Mouse (Mus musculus) kidney, adult 2 months (tissue): ENCODE measurements around the gene Fgr. TPM values are rescaled to one million over a fixed set of nuclear protein-coding genes. Genes with fewer than 3 reads are reported as not detected.

ENCODE experiments used
- DNase-seq: peaks from one replicate; pipeline ENCODE4 v3.0.0; 2021
- H3K27ac ChIP-seq: fragments of 200-500 bp; 2 replicates; pipeline ENCODE4 v1.5.1; 2012; ENCODE audit warnings: low read depth, low read length, control low read depth, inconsistent platforms; ENCODE audit not compliant: insufficient read depth
- H3K27me3 ChIP-seq: fragments of 200-500 bp; replicated peaks from 2 replicates; pipeline ENCODE4 v1.6.1; 2012; ENCODE audit warnings: mild to moderate bottlenecking, moderate library complexity, low read length, inconsistent platforms; ENCODE audit not compliant: control insufficient read depth, insufficient read depth
- H3K36me3 ChIP-seq: fragments of 200-500 bp; 2 replicates; pipeline ENCODE4 v1.6.1; 2012; ENCODE audit warnings: mild to moderate bottlenecking, moderate library complexity, low read length, inconsistent platforms; ENCODE audit not compliant: control insufficient read depth, insufficient read depth
- H3K4me1 ChIP-seq: fragments of 200-500 bp; 2 replicates; pipeline ENCODE4 v1.6.1; 2011; ENCODE audit warnings: low read length; ENCODE audit not compliant: control insufficient read depth, insufficient read depth
- H3K4me3 ChIP-seq: fragments of 200-500 bp; 2 replicates; pipeline ENCODE4 v1.5.1; 2011; ENCODE audit warnings: mild to moderate bottlenecking, low read depth, low read length, control low read depth; ENCODE audit not compliant: insufficient read depth
- CTCF ChIP-seq: fragments of 200-500 bp; conservative IDR thresholded peaks from 2 replicates; pipeline ENCODE4 v1.5.1; 2011; ENCODE audit warnings: low read depth, mild to moderate bottlenecking, control low read depth, low read length, moderate library complexity, mixed read lengths; ENCODE audit not compliant: insufficient read depth, insufficient read length
- POLR2A ChIP-seq: fragments of 200-500 bp; IDR thresholded peaks from one replicate; pipeline ENCODE4 v1.6.1; 2011; ENCODE audit warnings: low read depth, low read length, control low read depth
- WGBS: fragments of 180-500 bp; shearing (Covaris S2); methylation state at CpG from one replicate; pipeline ENCODE4 v1.1.7; 2018; 5-methylcytosine and 5-hydroxymethylcytosine counted together
- polyA plus RNA-seq: library from polyadenylated mRNA; depleted of rRNA; stranded (reverse); fragments of >200 nt; gene quantifications from 2 replicates; pipeline ENCODE4 v1.2.3, GENCODE M21; 2012

Gene Fgr
- polyA plus RNA-seq, 1 experiment: 2.5 TPM

GRCm38 (mm10) chr4:132941012-132941729 is 32.7 kb upstream of the Fgr start:
- TF ChIP-seq POLR2A (no peak), CTCF (no peak)
- no peaks in the 10 kb centered on the region for H3K27me3 ChIP-seq
- no peak for DNase-seq
- H3K27ac ChIP-seq: no peak overlapping the region
- peaks cover 5% of the 10 kb centered on the region for H3K4me1 ChIP-seq
- whole genome bisulfite sequencing: 70% methylated on average over 23 of the region's 23 CpGs
- no peak overlapping the region for H3K4me3 ChIP-seq
- H3K36me3 ChIP-seq: no peaks in the 10 kb centered on the region

GRCm38 (mm10) chr4:132943088-132943487 is 30.8 kb upstream of the Fgr start:
- H3K36me3 ChIP-seq: no peaks in the 10 kb centered on the region
- no peaks in the 10 kb centered on the region for H3K27me3 ChIP-seq
- no peak overlapping the region for H3K27ac ChIP-seq
- H3K4me1 ChIP-seq: peaks cover 10% of the 10 kb centered on the region
- TF ChIP-seq POLR2A (no peak), CTCF (no peak)
- no peak for DNase-seq
- H3K4me3 ChIP-seq: no peak overlapping the region
- 86% methylated on average over 8 of the region's 8 CpGs for WGBS

GRCm38 (mm10) chr4:132944106-132944505 is 29.8 kb upstream of the Fgr start:
- no peak for TF ChIP-seq POLR2A
- no peak for TF ChIP-seq CTCF
- no peak overlapping the region for H3K27ac ChIP-seq
- no peaks in the 10 kb centered on the region for H3K36me3 ChIP-seq
- no peak for DNase-seq
- no peaks in the 10 kb centered on the region for H3K27me3 ChIP-seq
- 70% methylated on average over 12 of the region's 12 CpGs for WGBS
- no peak overlapping the region for H3K4me3 ChIP-seq
- peaks cover 10% of the 10 kb centered on the region for H3K4me1 ChIP-seq

GRCm38 (mm10) chr4:132944776-132945175 is 29.1 kb upstream of the Fgr start:
- no peak for DNase-seq
- TF ChIP-seq CTCF (no peak), POLR2A (no peak)
- Histone ChIP-seq H3K27ac (peak overlapping the region; percentile 27; the same call in 1 of the 2 replicates), H3K36me3 (no peaks in the 10 kb centered on the region), H3K27me3 (no peaks in the 10 kb centered on the region), H3K4me1 (peaks cover 10% of the 10 kb centered on the region), H3K4me3 (no peak overlapping the region)
- 68% methylated on average over 4 of the region's 4 CpGs for WGBS

- Histone ChIP-seq H3K4me1 (peaks cover 10% of the 10 kb centered on the region), H3K27ac (peak overlapping the region; percentile 27; the same call in 1 of the 2 replicates), H3K4me3 (no peak overlapping the region), H3K27me3 (no peaks in the 10 kb centered on the region), H3K36me3 (no peaks in the 10 kb centered on the region)
- peak; percentile 83 for DNase-seq
- WGBS: 5% methylated on average over 15 of the region's 15 CpGs
- TF ChIP-seq CTCF (peak; percentile 94), POLR2A (no peak)
Observed at GRCm38 (mm10) chr4:132945261-132946046, 28.4 kb upstream of the Fgr start.

- H3K4me1 ChIP-seq: peaks cover 10% of the 10 kb centered on the region
- peak; percentile 41 for DNase-seq
- H3K36me3 ChIP-seq: no peaks in the 10 kb centered on the region
- 41% methylated on average over 27 of the region's 27 CpGs for WGBS
- H3K27ac ChIP-seq: no peak overlapping the region
- no peak for TF ChIP-seq CTCF
- no peak for TF ChIP-seq POLR2A
- no peaks in the 10 kb centered on the region for H3K27me3 ChIP-seq
- H3K4me3 ChIP-seq: no peak overlapping the region
Observed at GRCm38 (mm10) chr4:132946047-132947001, 27.6 kb upstream of the Fgr start.
